Mouse (Mus musculus): Measurements from ENCODE around the gene Bud13.
"Not testable (repeated sequence)": the region's sequence is repeated elsewhere in the genome, so short reads cannot be mapped to it uniquely, and the experiment has no call there.

Gene Bud13

GRCm38 (mm10) chr9:46298381-46298780 lies 15.6 kb downstream of the Bud13 start:
- no peak for DNase-seq (ENCODE audit: low read depth, low spot score)

- DNase-seq (ENCODE audit: low read depth, low spot score) = peak; percentile 46
Measured at GRCm38 (mm10) chr9:46302142-46302541, 19.3 kb downstream of the Bud13 start.

- no peak for DNase-seq (ENCODE audit: low read depth, low spot score)
Measured at GRCm38 (mm10) chr9:46309121-46309520, 26.3 kb downstream of the Bud13 start.

GRCm38 (mm10) chr9:46314507-46314906 lies 31.7 kb downstream of the Bud13 start:
- peak; percentile 71 for DNase-seq (ENCODE audit: low read depth, low spot score)

DNA sequence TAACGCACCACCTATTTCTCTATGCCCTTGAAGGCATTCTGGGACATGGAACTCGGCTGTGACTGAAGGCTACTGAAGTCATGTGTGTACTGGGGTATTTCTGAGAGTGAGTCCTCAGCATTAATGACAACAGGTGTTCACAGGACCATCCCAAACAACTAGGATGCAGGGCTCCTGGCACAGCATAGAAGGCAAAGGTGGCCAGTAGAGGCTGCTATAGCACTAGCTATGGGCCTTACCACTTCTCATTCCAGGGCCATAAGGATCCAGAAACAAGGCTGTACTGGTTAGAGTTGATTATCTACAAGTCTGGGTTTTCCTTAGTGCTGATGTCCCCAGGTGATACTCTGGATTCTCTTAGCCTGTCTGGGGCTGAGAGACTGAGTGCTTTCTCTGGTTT lies 32.1 kb downstream of the Bud13 start:
- DNase-seq (ENCODE audit: low read depth, low spot score) = no peak

GRCm38 (mm10) chr9:46315807-46316365 lies 33.1 kb downstream of the Bud13 start:
- no peak for DNase-seq (ENCODE audit: low read depth, low spot score)

DNA sequence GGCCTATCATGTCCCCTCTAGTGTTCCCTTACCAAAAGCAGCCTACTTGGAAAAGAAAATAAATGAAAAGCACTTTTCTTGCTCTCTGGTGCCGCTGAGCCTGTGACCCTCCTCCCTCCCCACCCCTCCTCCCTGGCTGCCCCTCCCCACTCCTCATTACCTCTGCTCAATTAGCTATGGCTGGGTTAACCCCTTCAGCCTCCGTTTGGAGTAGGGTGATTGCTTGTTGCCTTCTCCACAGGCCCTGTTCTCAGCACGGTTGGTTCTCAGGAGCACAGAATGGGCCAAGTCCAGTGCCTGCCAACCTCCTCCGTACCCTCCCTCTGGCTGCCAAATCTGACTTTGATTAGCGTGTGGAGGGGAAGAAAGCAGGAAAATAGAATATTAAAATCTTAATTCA lies 33.6 kb downstream of the Bud13 start:
- no peak for DNase-seq (ENCODE audit: low read depth, low spot score)

GRCm38 (mm10) chr9:46316909-46317308 lies 34.1 kb downstream of the Bud13 start:
- no peak for DNase-seq (ENCODE audit: low read depth, low spot score)

GRCm38 (mm10) chr9:46317957-46318356 lies 35.1 kb downstream of the Bud13 start:
- DNase-seq (ENCODE audit: low read depth, low spot score) = no peak

- not testable (repeated sequence) for DNase-seq (ENCODE audit: low read depth, low spot score)
Measured at GRCm38 (mm10) chr9:46319886-46320285, 37.1 kb downstream of the Bud13 start, which contains the start of gene 4931429L15Rik. 4931429L15Rik (minus strand) TSS chr9:46319986.

- no peak for DNase-seq (ENCODE audit: low read depth, low spot score)
Measured at GRCm38 (mm10) chr9:46320461-46320860, 37.7 kb downstream of the Bud13 start.

- no peak for DNase-seq (ENCODE audit: low read depth, low spot score)
Measured at GRCm38 (mm10) chr9:46326694-46327405, 44.0 kb downstream of the Bud13 start.

DNA sequence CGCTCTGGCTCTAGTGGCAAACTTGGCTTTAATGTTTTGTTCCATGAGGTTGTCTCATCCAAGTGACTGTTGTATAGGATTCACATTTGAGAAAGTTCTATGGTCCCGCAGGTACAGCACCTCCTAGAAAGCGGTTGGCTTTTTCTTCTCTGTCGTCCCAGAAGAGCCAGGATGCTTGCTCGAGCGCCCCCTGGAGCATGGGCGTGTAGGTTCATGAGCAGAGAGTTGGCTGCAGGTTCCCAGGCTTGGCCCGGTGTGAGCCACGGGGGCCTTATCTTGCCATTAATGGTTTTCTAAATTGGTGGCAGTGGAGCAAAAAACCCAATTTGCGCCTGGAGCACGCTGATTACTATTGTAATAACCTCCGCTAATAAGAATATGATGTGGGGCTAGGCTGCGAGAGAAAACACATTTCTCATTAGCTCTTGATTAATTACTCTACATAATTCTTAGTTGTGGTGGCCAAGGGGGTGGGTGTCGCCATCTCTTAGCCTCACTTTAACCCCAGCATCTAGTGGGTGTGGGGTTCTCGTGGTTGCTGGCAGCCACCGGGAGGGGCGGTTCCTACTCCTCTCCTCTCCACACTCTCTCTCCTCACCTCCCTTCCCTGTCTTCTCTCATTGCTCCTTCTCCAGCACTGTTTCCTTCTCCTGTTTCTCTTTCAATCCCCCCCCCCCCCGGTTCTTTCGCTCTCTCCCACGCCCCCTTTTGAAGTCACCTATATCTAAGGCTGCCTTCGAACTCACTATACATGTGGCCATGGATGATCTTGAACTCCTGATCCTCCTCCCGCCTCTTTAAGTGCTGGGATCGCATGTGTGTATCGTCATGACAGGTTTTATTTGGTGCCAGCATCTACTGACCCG lies 45.1 kb downstream of the Bud13 start:
- no peak for DNase-seq (ENCODE audit: low read depth, low spot score)

- no peak for DNase-seq (ENCODE audit: low read depth, low spot score)
Measured at GRCm38 (mm10) chr9:46328572-46329249, 45.9 kb downstream of the Bud13 start.

DNA sequence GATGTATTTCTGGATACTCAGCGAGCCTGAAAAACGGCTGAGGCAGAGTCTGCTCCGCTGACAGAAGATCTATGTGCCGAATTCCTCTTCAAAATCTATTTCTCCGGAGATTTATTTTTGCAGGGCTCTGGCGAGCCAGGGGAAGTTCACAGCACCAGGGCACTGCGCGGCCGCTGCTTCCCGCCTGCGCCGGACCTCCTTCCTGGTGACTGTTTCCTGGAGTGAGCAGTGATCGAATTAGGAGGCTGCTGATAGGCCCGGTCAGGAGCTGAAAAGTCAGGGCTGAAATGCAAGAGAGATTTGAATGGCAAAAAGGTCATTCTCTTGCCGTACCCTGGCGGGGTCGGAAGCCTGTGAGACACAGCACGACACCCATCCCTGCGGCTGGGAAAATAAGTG lies 46.4 kb downstream of the Bud13 start:
- DNase-seq (ENCODE audit: low read depth, low spot score) = no peak

DNA sequence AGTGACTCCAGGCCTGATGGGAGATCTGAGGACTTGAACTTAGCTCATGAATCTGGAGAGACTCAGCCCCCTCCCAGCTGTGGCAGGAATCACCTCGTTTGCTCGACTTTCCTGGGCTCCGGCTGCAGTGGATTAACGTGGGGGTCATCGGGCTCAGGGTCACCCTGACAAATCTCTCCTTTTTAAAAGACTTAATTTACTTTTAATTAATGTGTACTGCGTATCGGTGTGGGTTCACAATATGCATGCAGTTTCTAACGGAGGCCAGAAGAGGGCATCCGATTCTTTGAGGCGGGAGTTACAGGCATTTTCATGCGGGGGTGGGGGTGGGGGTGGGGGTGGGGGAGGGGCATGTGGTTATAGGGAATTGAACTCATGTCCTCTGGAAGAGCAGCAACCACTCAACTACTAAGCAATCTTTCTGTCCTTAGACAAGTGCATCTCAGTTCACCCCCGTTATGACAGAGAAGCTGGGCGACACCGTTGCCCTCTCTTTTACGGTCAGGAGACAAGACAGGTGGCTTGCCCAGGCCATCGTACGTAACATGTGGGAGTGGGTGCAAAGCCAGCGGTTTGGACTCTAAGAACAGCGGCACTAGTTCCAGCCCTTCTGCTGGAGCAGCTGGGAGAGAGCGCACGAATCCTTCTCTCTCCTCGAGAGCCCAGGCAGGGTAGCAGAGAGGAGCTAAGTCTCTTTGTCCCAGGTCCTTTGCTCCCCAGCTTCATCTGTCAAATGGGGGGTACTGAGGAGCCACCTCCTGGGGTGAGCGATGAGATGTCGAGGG lies 47.2 kb downstream of the Bud13 start:
- no peak for DNase-seq (ENCODE audit: low read depth, low spot score)

DNA sequence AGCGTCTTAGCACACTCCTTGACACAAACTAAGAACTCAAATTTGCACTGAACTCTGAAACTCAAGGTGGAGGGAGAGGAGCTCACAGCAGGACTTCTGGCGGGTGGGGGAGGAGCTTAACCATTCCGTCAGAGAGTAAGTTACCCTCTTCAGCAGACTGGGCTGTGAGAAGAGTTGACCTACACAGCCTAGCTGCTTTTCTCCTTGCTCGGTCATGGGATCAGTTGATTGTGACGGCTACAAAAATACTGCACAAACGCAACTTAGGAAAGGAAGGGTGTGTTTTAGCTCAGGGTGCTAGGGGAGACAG lies 47.7 kb downstream of the Bud13 start:
- DNase-seq (ENCODE audit: low read depth, low spot score) = no peak

GRCm38 (mm10) chr9:46331301-46331700 lies 48.5 kb downstream of the Bud13 start:
- DNase-seq (ENCODE audit: low read depth, low spot score) = no peak

DNA sequence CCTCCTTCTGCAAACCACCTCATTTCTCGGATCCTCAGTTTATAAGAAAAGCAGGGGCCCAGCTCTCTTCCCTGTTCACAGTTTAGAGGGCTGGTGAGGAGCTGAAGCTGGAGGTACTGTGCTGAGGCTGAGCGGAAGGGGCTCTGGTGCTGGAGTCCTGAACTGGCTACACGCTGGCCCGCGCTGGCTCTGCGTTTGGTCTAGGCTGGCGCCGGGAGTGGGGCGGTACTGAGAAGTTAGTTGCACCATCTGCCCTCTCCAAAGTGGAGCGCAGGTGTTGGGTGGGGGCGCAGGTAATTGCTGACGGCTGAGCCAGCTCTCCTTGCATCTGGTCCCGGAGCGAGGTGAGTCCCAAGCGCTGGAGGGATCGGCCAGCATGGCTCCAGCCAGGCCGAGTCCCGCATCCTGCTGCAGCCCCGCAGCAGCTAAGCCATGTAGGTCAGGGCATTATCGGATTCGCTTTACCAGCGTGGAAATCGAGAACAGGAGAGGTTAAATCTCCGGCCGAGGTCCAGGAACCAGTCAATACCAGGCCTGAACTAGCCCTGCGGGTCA lies 51.7 kb downstream of the Bud13 start:
- no peak for DNase-seq (ENCODE audit: low read depth, low spot score)

DNA sequence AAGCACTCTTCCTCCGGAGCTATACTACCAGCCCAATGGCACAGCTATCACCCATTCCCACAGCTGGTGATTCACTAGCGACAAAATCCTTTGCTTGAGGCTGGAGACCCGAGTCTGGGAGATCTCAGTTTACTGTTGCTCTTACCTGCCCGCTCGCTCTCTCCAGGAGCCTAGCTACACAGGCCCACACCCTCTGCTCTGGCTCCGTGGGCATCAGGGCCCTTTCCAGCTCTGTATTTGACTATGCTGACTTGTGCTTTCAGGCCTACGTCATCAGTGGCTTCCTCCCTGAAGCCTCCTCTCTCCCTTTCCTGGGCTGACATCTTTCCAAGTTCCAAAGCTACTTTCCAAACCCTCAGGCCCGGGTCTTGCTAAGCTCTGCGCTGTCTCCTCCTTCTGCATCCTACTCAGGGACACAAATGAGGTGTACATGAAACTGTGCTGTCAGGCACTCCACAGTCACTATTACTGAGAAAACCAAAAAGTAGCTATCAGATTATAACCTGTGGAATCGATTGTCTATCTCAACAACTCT lies 52.7 kb downstream of the Bud13 start:
- no peak for DNase-seq (ENCODE audit: low read depth, low spot score)

DNA sequence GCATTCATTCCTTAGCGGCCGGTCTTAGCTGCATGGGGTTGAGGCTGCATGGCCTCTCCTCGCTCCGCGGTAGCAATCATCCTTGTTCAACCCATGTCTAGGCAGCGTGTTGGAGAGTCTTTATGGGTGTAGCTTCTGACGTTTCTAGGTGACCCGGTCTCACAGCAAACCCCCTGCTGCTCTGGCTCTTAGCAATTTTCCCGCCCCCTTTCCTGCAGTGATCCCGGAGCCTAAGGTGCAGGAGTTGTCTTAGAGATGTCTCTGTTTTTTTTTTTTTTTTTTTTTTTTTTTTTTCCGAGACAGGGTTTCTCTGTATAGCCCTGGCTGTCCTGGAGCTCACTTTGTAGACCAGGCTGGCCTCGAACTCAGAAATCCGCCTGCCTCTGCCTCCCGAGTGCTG lies 53.5 kb downstream of the Bud13 start:
- DNase-seq (ENCODE audit: low read depth, low spot score) = not testable (repeated sequence)

Measured in retina, postnatal 7 days (tissue).